Mouse (Mus musculus): Measurements from ENCODE around the gene 4933407L21Rik.
"Not testable (repeated sequence)": the region's sequence is repeated elsewhere in the genome, so short reads cannot be mapped to it uniquely, and the experiment has no call there.

The 4933407L21Rik gene

GRCm38 (mm10) chr1:85959889-85960276 is 31.6 kb downstream of the 4933407L21Rik start:
- no peak for DNase-seq

GRCm38 (mm10) chr1:85960873-85961272 is 32.6 kb downstream of the 4933407L21Rik start, which contains the start of gene Gpr55:
TSS of gene Gpr55 (minus strand) at chr1:85961007.
- peak; percentile 33 to 44 for DNase-seq

- DNase-seq = no peak
Observed at GRCm38 (mm10) chr1:85962081-85962480, 33.8 kb downstream of the 4933407L21Rik start.

DNA sequence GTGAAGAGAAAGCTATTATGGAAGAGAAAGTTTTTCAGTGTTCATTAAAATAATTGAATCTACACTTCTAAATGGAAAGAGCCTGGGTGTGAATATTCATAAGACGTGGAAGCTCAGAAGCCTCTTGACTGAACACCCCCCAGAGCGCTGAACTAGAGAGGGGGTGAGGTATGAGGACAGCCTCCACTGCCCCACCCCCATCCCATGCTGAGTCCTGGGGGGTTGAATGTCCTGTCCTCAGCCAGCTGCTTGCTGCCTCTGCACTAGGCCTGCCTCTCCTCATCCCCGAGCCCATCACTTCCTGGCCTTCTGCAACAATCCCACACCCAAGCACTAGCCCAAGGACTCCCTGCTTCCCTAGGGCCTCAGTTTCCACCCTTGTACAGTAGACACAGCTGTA is 37.6 kb downstream of the 4933407L21Rik start:
- DNase-seq = no peak

DNA sequence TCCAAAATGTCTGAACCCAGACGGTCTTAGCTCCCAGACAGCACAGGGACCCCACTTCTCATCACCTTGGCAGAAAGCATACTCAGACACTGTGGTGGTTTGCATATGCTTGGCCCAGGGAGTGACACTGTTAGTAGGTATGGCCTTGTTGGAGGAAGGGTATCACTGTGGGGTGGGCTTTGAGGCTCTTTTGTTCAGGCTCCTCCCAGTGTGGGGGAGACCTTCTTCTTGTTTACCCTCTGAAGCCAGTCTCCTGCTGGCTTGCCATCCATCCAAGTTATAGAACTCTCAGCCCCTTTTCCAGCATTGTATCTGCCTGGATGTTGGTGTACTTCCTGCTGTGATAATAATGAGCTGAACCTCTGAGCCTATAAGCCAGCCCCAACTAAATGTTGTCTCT is 40.8 kb downstream of the 4933407L21Rik start:
- DNase-seq = no peak

GRCm38 (mm10) chr1:85969519-85969918 is 41.2 kb downstream of the 4933407L21Rik start:
- DNase-seq = no peak

DNA sequence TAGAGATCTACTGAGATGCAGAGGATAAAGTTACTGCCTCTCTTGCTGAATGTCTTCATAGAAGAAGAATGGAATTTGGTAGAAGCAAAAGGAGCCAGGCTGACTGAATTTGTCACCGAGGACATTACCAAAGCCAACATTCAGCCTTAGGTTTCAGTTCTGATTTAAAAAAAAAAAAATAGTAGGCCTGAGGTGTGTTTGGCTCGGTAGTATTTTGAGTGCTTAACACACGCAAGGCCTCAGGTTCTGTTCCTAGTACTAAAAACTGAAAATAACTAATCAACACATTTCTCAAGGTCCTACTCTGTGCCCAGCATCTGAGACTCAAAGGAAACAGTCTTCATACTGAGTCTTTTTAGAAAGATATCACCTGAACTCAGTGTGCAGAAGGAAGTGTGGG is 42.8 kb downstream of the 4933407L21Rik start:
- no peak for DNase-seq

DNA sequence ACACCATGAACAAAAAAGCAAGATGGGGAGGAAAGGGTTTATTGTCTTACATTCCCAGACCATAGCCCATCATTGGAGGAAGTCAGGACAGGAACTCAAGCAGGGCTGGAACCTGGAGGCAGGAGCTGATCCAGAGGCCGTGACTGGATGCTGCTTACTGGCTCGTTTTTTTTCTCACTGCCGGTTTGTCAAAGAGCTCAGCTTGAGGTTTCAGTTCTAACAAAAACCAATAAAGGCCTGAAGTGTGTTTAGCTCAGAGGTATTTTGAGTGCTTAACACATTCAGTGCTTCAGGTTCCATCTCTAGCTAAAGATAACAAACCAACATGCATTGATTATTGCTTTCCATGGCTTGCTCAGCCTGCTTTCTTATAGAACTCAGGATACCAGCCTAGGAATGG is 44.1 kb downstream of the 4933407L21Rik start:
- DNase-seq = no peak

- DNase-seq = no peak
Observed at GRCm38 (mm10) chr1:85973468-85973877, 45.2 kb downstream of the 4933407L21Rik start.

- DNase-seq = peak in 1 of 2 experiments; percentile 15
Observed at GRCm38 (mm10) chr1:85977709-85978108, 49.4 kb downstream of the 4933407L21Rik start.

GRCm38 (mm10) chr1:85981738-85982357 is 53.6 kb downstream of the 4933407L21Rik start:
- peak in 1 of 2 experiments; percentile 28 for DNase-seq

DNA sequence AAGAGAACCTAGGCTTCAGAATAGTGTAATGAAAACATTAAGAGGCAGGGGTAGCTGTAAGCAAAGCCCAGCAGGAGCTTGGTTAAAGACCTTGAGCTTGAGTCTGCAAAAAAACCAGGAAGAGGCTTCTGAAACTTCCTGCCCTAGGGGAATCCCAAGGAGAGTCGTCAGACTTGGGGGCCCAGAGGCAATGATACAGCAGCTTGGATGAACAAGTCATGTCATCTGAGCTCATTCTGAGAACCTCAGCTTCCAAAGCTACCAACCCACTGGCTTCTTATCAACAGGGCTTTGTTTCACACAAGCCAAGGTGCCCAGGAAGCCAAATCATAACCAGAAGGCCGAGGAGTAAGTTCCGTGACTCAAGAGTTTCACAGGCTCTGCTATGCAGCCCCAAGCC is 57.5 kb downstream of the 4933407L21Rik start:
- no peak for DNase-seq

GRCm38 (mm10) chr1:85988351-85988750 is 60.1 kb downstream of the 4933407L21Rik start:
- DNase-seq = no peak

GRCm38 (mm10) chr1:85988882-85989281 is 60.6 kb downstream of the 4933407L21Rik start:
- not testable (repeated sequence) for DNase-seq

Measured in lung, postnatal 4 days (tissue).